Mouse (Mus musculus) mouse trophoblast stem cell (cell line): Measurements from ENCODE around the gene Itpripl1.
"Not testable (repeated sequence)": the region's sequence is repeated elsewhere in the genome, so short reads cannot be mapped to it uniquely, and the experiment has no call there.

Experiments
- in situ Hi-C, 2 experiments: fragments of 300-500 bp; cut with MseI, MboI; formaldehyde crosslinking; loops; 2 replicates in 1 of 2; 3 replicates in 1 of 2; pipeline ENCODE4 v1.15.1; 2025

The Itpripl1 gene

GRCm38 (mm10) chr2:127092000-127092399 is 51.2 kb downstream of the Itpripl1 start:
- in situ Hi-C loops = no loop called here

GRCm38 (mm10) chr2:127090151-127090550 is 53.1 kb downstream of the Itpripl1 start:
- in situ Hi-C loops = not testable (repeated sequence)
